Mouse (Mus musculus) brain, embryonic 14.5 days (tissue): ENCODE measurements around the gene Esyt2.

Experiments used
- CTCF ChIP-seq: fragments of 200-500 bp; IDR thresholded peaks from 2 replicates; pipeline ENCODE4 v1.5.1; 2012; ENCODE audit warnings: inconsistent platforms, mild to moderate bottlenecking, moderate library complexity, borderline replicate concordance; ENCODE audit not compliant: insufficient read depth, insufficient read length; ENCODE audit errors: extremely low read depth
- POLR2A ChIP-seq: fragments of 200-500 bp; IDR thresholded peaks from 2 replicates; pipeline ENCODE4 v1.6.1; 2012; ENCODE audit warnings: mild to moderate bottlenecking, inconsistent platforms, borderline replicate concordance; ENCODE audit not compliant: poor library complexity, insufficient read depth, insufficient read length, severe bottlenecking; ENCODE audit errors: extremely low read depth

GRCm38 (mm10) chr12:116264756-116265155 lies 16.2 kb upstream of the Esyt2 start:
- no peak for TF ChIP-seq CTCF
- TF ChIP-seq POLR2A: no peak
